ENCODE assay signal across 15 mouse cellular contexts in the genomic region with DNA sequence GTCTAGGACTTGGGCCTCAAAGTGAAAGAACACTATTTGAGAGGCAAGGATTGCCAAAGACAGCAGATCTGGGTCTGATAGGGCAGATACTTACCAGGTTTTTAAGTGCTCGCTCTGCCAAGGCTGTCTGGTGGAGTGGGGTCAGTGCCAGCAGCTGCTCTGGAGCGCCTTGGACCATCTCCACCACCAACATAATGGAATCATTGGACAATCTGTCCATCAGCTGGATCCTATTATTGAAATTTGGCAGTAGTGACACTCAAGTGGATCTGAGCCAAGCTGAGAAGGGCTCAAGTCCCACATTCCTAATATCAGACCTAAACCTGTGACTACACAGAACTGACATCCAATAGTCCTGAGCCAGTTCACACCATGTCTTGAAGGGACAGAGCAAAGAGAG. TPM values are rescaled to one million over a fixed set of nuclear protein-coding genes. Genes with fewer than 3 reads are reported as not detected.
DNase-seq lines count a peak whose midpoint lies in the region; TF ChIP-seq lines count a peak whose summit lies in the region.
"Had no signal": no experiment of that assay in that cellular context is flagged by ENCODE, and none has a peak within 500 bp of the region (broad histone marks: within the 10 kb centered on the region; RNA-seq: fewer than 3 reads in every experiment).

No protein-coding gene starts in this region.

- peak; percentile 23 for DNase-seq in layer of hippocampus, adult 9-11 months
- DNase-seq in layer of hippocampus, adult 2 months (ENCODE audit: low spot score in 2 of 2), result no peak
- peak; percentile 5 for DNase-seq in retina, postnatal 7 days (ENCODE audit: low read depth, low spot score)
- DNase-seq in retina, embryonic 14.5 days (ENCODE audit: low spot score), result no peak
- DNase-seq in cerebellum, adult 11-12 months, result peak; percentile 51
- peak; percentile 14 for DNase-seq in fibroblast of lung, adult 2 months (ENCODE audit: low read depth)
- no peak for DNase-seq in kidney, postnatal 25 days
- DNase-seq in left cerebral cortex, adult 11 months (ENCODE audit: low spot score), result no peak
- DNase-seq: adrenal gland, postnatal 14 days; heart, postnatal 36 days; liver, embryonic 13.5 days had no signal

- no peak overlapping the region for H3K27ac ChIP-seq in layer of hippocampus, adult 2 months
- H3K27ac ChIP-seq: liver, embryonic 13.5 days; midbrain, embryonic 12.5 days; stomach, embryonic 15.5 days had no signal

- no peak for TF ChIP-seq CTCF in layer of hippocampus, adult 2 months (conservative IDR thresholded peaks at IDR 0.05)

- H3K4me3 ChIP-seq in layer of hippocampus, adult 2 months, result no peak overlapping the region
- H3K4me3 ChIP-seq: heart, embryonic 12.5 days; liver, embryonic 13.5 days; midbrain, embryonic 12.5 days; stomach, embryonic 15.5 days had no signal

RNA-seq across cellular contexts. Expression of a gene that starts 11.3 kb away (rescaled TPM):
- total RNA-seq in layer of hippocampus, adult 2 months (2021), result 100 to 1,000 TPM; 360 to 396 TPM

RNA-seq across cellular contexts. Expression of a gene that starts 13.6 kb away (rescaled TPM):
- 100 to 1,000 TPM; 106 to 110 TPM for total RNA-seq in layer of hippocampus, adult 2 months (2021)

RNA-seq across cellular contexts. Expression of a gene that starts 18.1 kb away (rescaled TPM):
- under 1 TPM; 0.46 to 0.69 TPM for total RNA-seq in layer of hippocampus, adult 2 months (2021)
- total RNA-seq: adrenal gland, postnatal 14 days; gastrocnemius, postnatal 4 days; heart, postnatal 36 days had no signal

RNA-seq across cellular contexts. Expression of a gene that starts 44.7 kb away (rescaled TPM):
- total RNA-seq in layer of hippocampus, adult 2 months (2021), result 100 to 1,000 TPM; 170 to 193 TPM

RNA-seq across cellular contexts. Expression of a gene that starts 44.8 kb away (rescaled TPM):
- 1 to 10 TPM; 5.3 TPM for total RNA-seq in layer of hippocampus, adult 2 months (2021)

Comparison
In these comparisons a context has a peak if more than half of its experiments do, and no peak if none do; other contexts are left out.
1. DNase-seq: peak in layer of hippocampus, adult 9-11 months (single experiment), retina, postnatal 7 days (single experiment), cerebellum, adult 11-12 months (single experiment) and fibroblast of lung, adult 2 months (single experiment); none in layer of hippocampus, adult 2 months (0 of 2), retina, embryonic 14.5 days (single experiment), kidney, postnatal 25 days (0 of 2) and left cerebral cortex, adult 11 months (single experiment).